Comparison of ENCODE assay signal across 21 mouse cellular contexts in the genomic region with DNA sequence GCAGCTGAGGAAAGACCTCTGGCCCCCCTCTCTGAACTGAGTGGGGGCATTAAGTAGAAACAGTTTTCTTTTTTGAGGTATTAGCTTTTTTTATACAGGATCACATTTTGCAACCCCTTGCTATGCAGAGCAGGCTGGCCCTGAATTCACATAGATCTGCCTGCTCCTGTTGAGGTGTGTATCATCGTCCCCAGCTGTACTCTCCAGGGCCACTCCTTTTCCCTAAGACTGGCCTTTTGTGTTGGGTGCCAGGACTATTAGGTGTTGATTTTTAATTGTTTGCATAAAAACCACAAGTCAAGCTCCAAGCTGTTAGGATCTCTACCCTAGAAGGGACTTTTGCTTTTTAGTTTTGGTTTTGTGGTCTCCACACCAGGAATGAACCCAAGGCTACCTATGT. TPM values are rescaled to one million over a fixed set of nuclear protein-coding genes. Genes with fewer than 3 reads are reported as not detected.
A peak's percentile ranks its signal among the peaks of the same experiment; 100 is the strongest.
DNase-seq lines count a peak whose midpoint lies in the region; ATAC-seq and TF ChIP-seq lines count a peak whose summit lies in the region.
"Had no signal": no experiment of that assay in that cellular context is flagged by ENCODE, and none has a peak within 500 bp of the region (broad histone marks: within the 10 kb centered on the region; RNA-seq: fewer than 3 reads in every experiment).

No protein-coding gene starts in this region.

- peaks cover 14% of the 10 kb centered on the region for H3K36me3 ChIP-seq in heart, embryonic 10.5 days
- H3K36me3 ChIP-seq in thymus, adult 2 months (ENCODE audit: control insufficient read depth, insufficient read depth, low read length), result peaks cover 13% of the 10 kb centered on the region
- H3K36me3 ChIP-seq in liver, embryonic 13.5 days, result peaks cover 17% of the 10 kb centered on the region

- no peaks in the 10 kb centered on the region for H3K27me3 ChIP-seq in heart, embryonic 10.5 days (ENCODE audit: insufficient read depth, poor library complexity, severe bottlenecking)
- no peaks in the 10 kb centered on the region for H3K27me3 ChIP-seq in thymus, adult 2 months (ENCODE audit: control insufficient read depth, insufficient read depth, low read length)
- H3K27me3 ChIP-seq in liver, embryonic 13.5 days, result no peaks in the 10 kb centered on the region
- H3K27me3 ChIP-seq: heart, embryonic 12.5 days had no signal

- H3K4me2 ChIP-seq in liver, embryonic 13.5 days, result peak overlapping the region; percentile 89
- H3K4me2 ChIP-seq: forebrain, embryonic 12.5 days; midbrain, embryonic 12.5 days had no signal

- H3K4me1 ChIP-seq in heart, embryonic 10.5 days, result peaks cover 56% of the 10 kb centered on the region
- peaks cover 31% of the 10 kb centered on the region for H3K4me1 ChIP-seq in thymus, adult 2 months (replicated peaks; ENCODE audit: control insufficient read depth, insufficient read depth, low read length)
- H3K4me1 ChIP-seq in liver, embryonic 13.5 days (replicated peaks), result peaks cover 78% of the 10 kb centered on the region

- 86% methylated on average over 1 of the region's 1 CpGs for WGBS in heart, embryonic 10.5 days
- 91% methylated on average over 1 of the region's 1 CpGs for WGBS in thymus, adult 2 months
- 49% methylated on average over 1 of the region's 1 CpGs for WGBS in liver, embryonic 13.5 days (ENCODE audit: insufficient replicate concordance)

- peak overlapping the region; percentile 91 for H3K9ac ChIP-seq in liver, embryonic 13.5 days
- H3K9ac ChIP-seq: forebrain, embryonic 12.5 days; midbrain, embryonic 12.5 days had no signal

- TF ChIP-seq POLR2A in thymus, adult 2 months (IDR thresholded peaks at IDR 0.05; ENCODE audit: control insufficient read depth, extremely low read depth, insufficient read depth, low read length, poor library complexity), result no peak

- H3K9me3 ChIP-seq in heart, embryonic 10.5 days, result no peaks in the 10 kb centered on the region
- H3K9me3 ChIP-seq in liver, embryonic 13.5 days (replicated peaks), result no peaks in the 10 kb centered on the region
- H3K9me3 ChIP-seq: forebrain, embryonic 12.5 days; heart, embryonic 12.5 days; midbrain, embryonic 12.5 days had no signal

- TF ChIP-seq CTCF in thymus, adult 2 months (IDR thresholded peaks at IDR 0.05; ENCODE audit: borderline replicate concordance, control insufficient read depth, extremely low read depth, insufficient read depth, low read length, poor library complexity), result no peak

- intact Hi-C loops in heart, postnatal 25 days (cut with DNase I), result no loop called here

- no peak overlapping the region for H3K4me3 ChIP-seq in heart, embryonic 10.5 days
- no peak overlapping the region for H3K4me3 ChIP-seq in thymus, adult 2 months (ENCODE audit: control insufficient read depth, insufficient read depth, low read length)
- no peak overlapping the region for H3K4me3 ChIP-seq in liver, embryonic 13.5 days (replicated peaks)
- H3K4me3 ChIP-seq: forebrain, embryonic 12.5 days; midbrain, embryonic 12.5 days; myocyte had no signal

- no peak for DNase-seq in heart, embryonic 10.5 days (ENCODE audit: low spot score)
- DNase-seq in heart, postnatal 25 days (ENCODE audit: low spot score), result no peak
- DNase-seq in thymus, adult 2 months, result no peak
- no peak for DNase-seq in thymus, postnatal 25 days
- DNase-seq in liver, embryonic 13.5 days, result no peak
- no peak for DNase-seq in ovary, postnatal 10 days (ENCODE audit: low spot score)
- DNase-seq in right cerebral cortex, postnatal 14 days, result no peak
- no peak for DNase-seq in frontal cortex, postnatal 36 days (ENCODE audit: low spot score in 2 of 2)
- DNase-seq: adrenal gland, postnatal 25 days; cerebellum, postnatal 25 days; layer of hippocampus, adult 9-11 months; lung, postnatal 14 days; right cerebral cortex, adult 18-20 months; spleen, adult 18-20 months had no signal

- peak overlapping the region; percentile 82; the same call in 1 of the 2 replicates for H3K27ac ChIP-seq in heart, embryonic 10.5 days
- H3K27ac ChIP-seq in thymus, adult 2 months (ENCODE audit: control insufficient read depth, insufficient read depth, low read length), result 0 out of 2 replicates have a peak overlapping the region, but pooled peaks have one; percentile 3
- H3K27ac ChIP-seq in liver, embryonic 13.5 days, result peak overlapping the region; percentile 94
- H3K27ac ChIP-seq: forebrain, embryonic 12.5 days; kidney, postnatal 0 days; midbrain, embryonic 12.5 days had no signal

- ATAC-seq in liver, embryonic 13.5 days (ENCODE audit: low read depth), result no peak
- ATAC-seq: activated CD4-positive, CD25-positive, alpha-beta regulatory T cell, adult 4 months; intestine, postnatal 0 days had no signal

RNA-seq across cellular contexts. Expression of gene Hsp90aa1, which starts 4.4 kb away (rescaled TPM):
- polyA plus RNA-seq in heart, embryonic 10.5 days (2016; fragmentation: Nextera tagmentation; extraction: Ambion mirVana), result 620 and 1,082 TPM in 2 replicates
- total RNA-seq in heart, postnatal 25 days (2021), result 100 to 1,000 TPM; 136 to 207 TPM
- polyA plus RNA-seq in thymus, adult 2 months (2012; rRNA removed), result 168 and 181 TPM in 2 replicates
- polyA plus RNA-seq in liver, embryonic 13.5 days (2015; fragmentation: Nextera tagmentation; extraction: Ambion mirVana), result 1,126 and 1,282 TPM in 2 replicates

RNA-seq across cellular contexts. Expression of gene 1700001K19Rik, which starts 15.7 kb away (rescaled TPM):
- 0.15 TPM in 1 of 2 replicates, not detected in the other for polyA plus RNA-seq in heart, embryonic 10.5 days (2016; fragmentation: Nextera tagmentation; extraction: Ambion mirVana)
- not detected for total RNA-seq in heart, postnatal 25 days (2021)
- 0.16 TPM in 1 of 2 replicates, not detected in the other for polyA plus RNA-seq in thymus, adult 2 months (2012; rRNA removed)
- polyA plus RNA-seq in liver, embryonic 13.5 days (2015; fragmentation: Nextera tagmentation; extraction: Ambion mirVana), result not detected in 2 replicates
- total RNA-seq: adrenal gland, postnatal 25 days had no signal
- polyA plus RNA-seq: forebrain, embryonic 12.5 days; heart, embryonic 12.5 days; intestine, postnatal 0 days; kidney, postnatal 0 days; midbrain, embryonic 12.5 days had no signal

RNA-seq across cellular contexts. Expression of gene Wdr20, which starts 39.7 kb away (rescaled TPM):
- 15.4 and 21.6 TPM in 2 replicates for polyA plus RNA-seq in heart, embryonic 10.5 days (2016; fragmentation: Nextera tagmentation; extraction: Ambion mirVana)
- total RNA-seq in heart, postnatal 25 days (2021), result 10 to 100 TPM; 27.9 to 28.6 TPM
- polyA plus RNA-seq in thymus, adult 2 months (2012; rRNA removed), result 29.9 and 31.7 TPM in 2 replicates
- 9.4 and 10.6 TPM in 2 replicates for polyA plus RNA-seq in liver, embryonic 13.5 days (2015; fragmentation: Nextera tagmentation; extraction: Ambion mirVana)

Comparison
In these comparisons a context has a peak if more than half of its experiments do, and no peak if none do; other contexts are left out.
1. H3K27ac ChIP-seq: peak in every context shown above with its lines; median percentile 94 in liver, embryonic 13.5 days; 82 in heart, embryonic 10.5 days; 3 in thymus, adult 2 months.